Mouse (Mus musculus) bone marrow macrophage, adult 2 months (primary cell): ENCODE data around the gene Mtrf1l.

Experiments
- CTCF ChIP-seq: IDR thresholded peaks from 2 replicates; pipeline ENCODE4 v1.5.1; 2012; ENCODE audit warnings: low read depth, mild to moderate bottlenecking, low read length, moderate library complexity
- POLR2A ChIP-seq: IDR thresholded peaks from 2 replicates; pipeline ENCODE4 v1.6.1; 2012; ENCODE audit warnings: mild to moderate bottlenecking, low read depth, low read length, borderline replicate concordance

DNA sequence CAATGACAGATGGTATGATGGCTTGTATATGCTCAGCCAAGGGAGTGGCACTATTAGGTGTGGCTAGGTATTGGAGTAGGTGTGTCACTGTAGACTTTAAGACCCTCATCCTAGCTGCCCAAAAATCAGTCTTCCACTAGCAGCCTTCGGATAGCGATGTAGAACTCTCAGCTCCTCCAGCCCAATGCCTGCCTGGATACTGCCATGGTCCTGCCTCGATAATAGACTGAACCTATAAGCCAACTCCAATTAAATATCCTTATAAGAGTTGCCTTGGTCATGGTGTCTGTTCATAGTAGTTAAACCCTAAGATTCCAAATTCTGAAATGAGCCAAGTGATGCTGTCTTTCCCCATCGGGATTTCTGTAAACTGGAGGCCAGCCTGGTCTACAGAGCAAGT, 25.6 kb downstream of the Mtrf1l start:
- TF ChIP-seq POLR2A (no peak), CTCF (no peak)
